Mouse (Mus musculus): ENCODE results near the gene Wdr48. TPM values are rescaled to one million over a fixed set of nuclear protein-coding genes. Genes with fewer than 3 reads are reported as not detected.

Gene Wdr48
- polyA plus RNA-seq, 1 experiment from 2014 or later: 53.4 TPM

DNA sequence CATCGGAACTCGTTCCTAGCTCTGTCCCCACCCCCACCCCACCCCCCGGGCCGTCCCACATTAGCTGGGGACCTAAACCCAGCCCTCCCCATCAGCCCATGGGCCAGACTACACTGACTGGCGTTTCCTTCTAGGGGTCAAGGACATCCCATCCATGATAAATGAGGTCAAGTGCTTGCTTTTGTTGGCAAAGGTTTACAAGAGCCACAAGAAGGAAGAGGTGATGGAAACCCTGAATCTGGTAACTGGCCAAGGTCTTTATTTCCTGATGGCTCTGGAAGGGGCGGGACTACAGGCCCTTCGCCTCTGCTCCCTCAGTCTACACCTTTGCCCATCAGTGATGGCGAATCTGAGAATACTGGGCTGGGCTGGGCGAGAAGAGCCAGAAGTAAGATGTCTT is 64.2 kb downstream of the Wdr48 start:
- Histone ChIP-seq H3K4me2 (ENCODE audit: low read depth, low read length) (no peak overlapping the region), H3K36me3 (ENCODE audit: control insufficient read depth, insufficient read depth, low read length) (no peaks in the 10 kb centered on the region), H3K9ac (ENCODE audit: low read length) (no peak overlapping the region), H3K4me3 (ENCODE audit: low read length) (no peak overlapping the region), H3K27ac (ENCODE audit: low read length) (no peak overlapping the region), H3K9me3 (ENCODE audit: control insufficient read depth, low read length) (no peaks in the 10 kb centered on the region), H3K27me3 (ENCODE audit: control insufficient read depth, insufficient read depth, low read depth, low read length) (no peaks in the 10 kb centered on the region), H3K4me1 (replicated peaks; ENCODE audit: control insufficient read depth, insufficient read depth, low read length) (peaks cover 13% of the 10 kb centered on the region)
- WGBS: 52% methylated on average over 9 of the region's 9 CpGs
- ATAC-seq (ENCODE audit: low read depth): no peak

DNA sequence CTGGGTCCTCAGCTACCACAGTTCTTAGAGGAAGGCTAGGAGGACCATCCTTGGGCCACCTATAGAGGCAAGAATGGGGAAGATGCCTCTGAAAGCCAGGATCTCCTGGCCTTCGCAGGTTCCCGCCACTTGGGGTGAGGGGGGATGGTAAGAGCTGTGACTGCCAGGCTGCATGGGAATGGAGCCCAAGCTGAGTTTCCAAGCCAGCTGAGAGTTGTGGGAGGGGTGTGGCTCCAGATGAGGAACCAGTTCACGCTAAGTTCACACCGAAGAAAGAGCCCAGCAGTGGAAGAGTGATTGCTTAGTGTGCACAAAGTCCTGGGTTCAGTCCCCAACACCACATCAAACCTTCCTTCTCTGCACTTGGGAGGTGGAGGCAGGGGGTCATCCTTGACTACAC is 67.5 kb downstream of the Wdr48 start:
- Histone ChIP-seq H3K36me3 (ENCODE audit: control insufficient read depth, insufficient read depth, low read length) (no peaks in the 10 kb centered on the region), H3K4me1 (replicated peaks; ENCODE audit: control insufficient read depth, insufficient read depth, low read length) (peaks cover 13% of the 10 kb centered on the region), H3K9me3 (ENCODE audit: control insufficient read depth, low read length) (no peaks in the 10 kb centered on the region), H3K27ac (ENCODE audit: low read length) (no peak overlapping the region), H3K4me3 (ENCODE audit: low read length) (no peak overlapping the region), H3K27me3 (ENCODE audit: control insufficient read depth, insufficient read depth, low read depth, low read length) (no peaks in the 10 kb centered on the region), H3K4me2 (ENCODE audit: low read depth, low read length) (no peak overlapping the region), H3K9ac (ENCODE audit: low read length) (no peak overlapping the region)
- ATAC-seq (ENCODE audit: low read depth): no peak
- WGBS: 66% methylated on average over 4 of the region's 4 CpGs

DNA sequence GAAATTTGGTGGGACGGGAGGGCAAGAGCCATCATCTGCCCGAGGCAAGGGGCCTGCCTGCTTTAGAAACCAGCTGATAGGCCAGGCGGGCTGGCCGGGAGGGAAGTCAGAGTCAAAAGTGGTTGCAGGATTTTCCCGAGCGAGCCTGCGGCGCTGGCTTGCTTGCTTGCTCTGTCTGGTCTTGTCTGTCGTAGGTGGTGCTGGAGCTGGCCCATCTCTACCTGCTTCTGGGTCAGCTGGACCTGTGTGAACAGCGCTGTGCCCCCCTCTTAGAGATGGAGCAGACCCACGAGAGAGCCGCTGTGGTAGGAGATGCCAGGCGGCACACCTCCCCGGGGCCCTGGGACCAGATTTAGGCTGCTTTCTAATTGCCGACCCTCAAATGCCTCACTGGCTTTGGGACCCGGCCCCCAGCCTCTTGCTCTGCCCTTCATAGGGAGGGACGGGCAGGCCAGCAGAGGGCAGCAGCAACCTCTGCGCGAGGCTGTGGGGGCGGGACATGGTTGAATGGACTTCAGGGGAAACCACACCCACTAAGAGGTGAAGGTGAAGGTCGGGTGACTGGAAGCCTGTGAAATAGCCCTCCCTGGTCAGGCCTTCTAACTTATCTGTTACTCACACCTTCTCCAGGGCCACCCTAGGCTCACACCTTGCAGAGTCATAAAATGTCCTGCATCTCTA is 68.4 kb downstream of the Wdr48 start:
- 17% methylated on average over 21 of the region's 21 CpGs for WGBS
- Histone ChIP-seq H3K9ac (ENCODE audit: low read length) (peak overlapping the region; percentile 49; the same call in 1 of the 2 replicates), H3K36me3 (ENCODE audit: control insufficient read depth, insufficient read depth, low read length) (no peaks in the 10 kb centered on the region), H3K4me3 (ENCODE audit: low read length) (no peak overlapping the region), H3K27me3 (ENCODE audit: control insufficient read depth, insufficient read depth, low read depth, low read length) (no peaks in the 10 kb centered on the region), H3K4me2 (ENCODE audit: low read depth, low read length) (peak overlapping the region; percentile 43), H3K27ac (ENCODE audit: low read length) (no peak overlapping the region), H3K9me3 (ENCODE audit: control insufficient read depth, low read length) (no peaks in the 10 kb centered on the region), H3K4me1 (replicated peaks; ENCODE audit: control insufficient read depth, insufficient read depth, low read length) (peaks cover 13% of the 10 kb centered on the region)
- peak; percentile 64 for ATAC-seq (ENCODE audit: low read depth)

DNA sequence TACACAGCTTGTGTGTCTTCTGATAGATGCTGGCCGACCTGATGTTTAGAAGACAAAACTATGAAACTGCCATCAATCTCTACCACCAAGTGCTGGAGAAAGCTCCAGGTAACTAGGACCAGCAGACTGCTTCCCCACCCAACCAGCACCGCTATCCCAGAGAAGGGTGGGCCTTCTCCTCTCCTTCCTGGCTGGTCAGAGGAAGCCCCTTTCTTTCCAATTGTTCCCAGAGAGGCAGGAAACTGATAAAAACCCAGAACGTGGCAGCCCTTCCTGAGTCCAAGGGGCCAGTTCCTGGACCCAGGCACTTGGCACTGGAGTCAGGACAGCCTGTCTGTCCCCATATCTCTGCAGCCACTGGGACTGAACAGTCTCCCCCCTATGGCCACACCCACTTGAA is 69.5 kb downstream of the Wdr48 start:
- Histone ChIP-seq H3K27me3 (ENCODE audit: control insufficient read depth, insufficient read depth, low read depth, low read length) (no peaks in the 10 kb centered on the region), H3K4me3 (ENCODE audit: low read length) (no peak overlapping the region), H3K9me3 (ENCODE audit: control insufficient read depth, low read length) (no peaks in the 10 kb centered on the region), H3K4me1 (replicated peaks; ENCODE audit: control insufficient read depth, insufficient read depth, low read length) (peaks cover 13% of the 10 kb centered on the region), H3K27ac (ENCODE audit: low read length) (peak overlapping the region; percentile 31; the same call in 1 of the 2 replicates), H3K36me3 (ENCODE audit: control insufficient read depth, insufficient read depth, low read length) (no peaks in the 10 kb centered on the region), H3K9ac (ENCODE audit: low read length) (no peak overlapping the region), H3K4me2 (ENCODE audit: low read depth, low read length) (no peak overlapping the region)
- WGBS: 47% methylated on average over 3 of the region's 3 CpGs
- ATAC-seq (ENCODE audit: low read depth): peak; percentile 66

DNA sequence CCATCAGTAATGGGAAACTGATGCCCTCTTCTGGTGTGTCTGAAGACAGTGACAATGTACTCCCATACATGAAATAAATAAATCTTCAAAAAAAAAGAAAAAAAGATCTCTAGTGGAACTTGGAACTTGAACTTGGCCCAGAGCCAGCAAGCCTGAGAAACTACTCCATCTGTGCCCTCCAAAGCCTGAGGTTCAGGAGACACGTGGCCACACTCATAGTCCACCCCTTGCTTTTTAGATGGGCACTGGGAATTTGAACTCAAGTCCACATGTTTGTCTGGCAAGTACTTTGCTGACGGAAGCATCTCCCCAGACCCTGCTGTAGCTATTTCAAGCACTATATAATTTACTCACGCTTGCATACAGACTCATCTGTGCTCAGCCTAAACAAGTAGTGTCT is 70.5 kb downstream of the Wdr48 start:
- 51% methylated on average over 3 of the region's 3 CpGs for WGBS
- Histone ChIP-seq H3K27ac (ENCODE audit: low read length) (no peak overlapping the region), H3K36me3 (ENCODE audit: control insufficient read depth, insufficient read depth, low read length) (no peaks in the 10 kb centered on the region), H3K9me3 (ENCODE audit: control insufficient read depth, low read length) (no peaks in the 10 kb centered on the region), H3K4me2 (ENCODE audit: low read depth, low read length) (no peak overlapping the region), H3K4me1 (replicated peaks; ENCODE audit: control insufficient read depth, insufficient read depth, low read length) (peaks cover 17% of the 10 kb centered on the region), H3K27me3 (ENCODE audit: control insufficient read depth, insufficient read depth, low read depth, low read length) (no peaks in the 10 kb centered on the region), H3K4me3 (ENCODE audit: low read length) (no peak overlapping the region), H3K9ac (ENCODE audit: low read length) (no peak overlapping the region)
- ATAC-seq (ENCODE audit: low read depth): no peak

DNA sequence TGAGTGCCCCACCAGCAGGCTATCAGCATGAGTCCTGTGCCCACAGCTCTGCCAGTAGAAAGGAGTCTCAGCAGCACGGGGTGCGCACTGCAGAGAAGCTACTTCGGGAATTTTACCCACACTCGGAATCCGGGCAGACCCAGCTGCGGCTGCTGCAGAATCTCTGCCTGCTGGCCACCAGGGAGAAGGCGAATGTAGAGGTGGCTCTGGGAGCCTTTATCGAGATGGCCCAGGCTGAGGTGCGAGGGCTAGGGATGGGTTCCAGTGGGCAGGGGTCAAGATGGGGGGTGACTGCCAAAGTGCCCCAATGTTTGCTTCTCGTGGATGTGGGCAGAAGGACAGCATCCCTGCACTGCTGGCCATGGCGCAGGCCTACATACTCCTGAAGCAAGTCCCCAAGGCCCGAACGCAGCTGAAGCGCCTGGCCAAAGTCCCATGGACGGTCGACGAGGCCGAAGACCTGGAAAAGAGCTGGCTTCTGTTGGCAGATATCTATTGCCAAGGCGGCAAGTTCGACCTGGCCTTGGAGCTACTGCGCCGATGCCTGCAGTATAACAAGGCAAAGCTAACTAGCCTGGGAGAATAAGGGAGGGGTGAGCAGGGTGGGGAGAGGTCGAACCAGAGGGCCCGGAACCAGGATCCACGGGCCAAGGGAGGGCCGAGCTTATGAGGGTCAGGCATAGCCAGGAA is 71.7 kb downstream of the Wdr48 start:
- Histone ChIP-seq H3K9me3 (ENCODE audit: control insufficient read depth, low read length) (no peaks in the 10 kb centered on the region), H3K36me3 (ENCODE audit: control insufficient read depth, insufficient read depth, low read length) (no peaks in the 10 kb centered on the region), H3K27ac (ENCODE audit: low read length) (no peak overlapping the region), H3K4me3 (ENCODE audit: low read length) (no peak overlapping the region), H3K9ac (ENCODE audit: low read length) (no peak overlapping the region), H3K4me1 (replicated peaks; ENCODE audit: control insufficient read depth, insufficient read depth, low read length) (peaks cover 29% of the 10 kb centered on the region), H3K4me2 (ENCODE audit: low read depth, low read length) (no peak overlapping the region), H3K27me3 (ENCODE audit: control insufficient read depth, insufficient read depth, low read depth, low read length) (no peaks in the 10 kb centered on the region)
- WGBS: 85% methylated on average over 26 of the region's 26 CpGs
- ATAC-seq (ENCODE audit: low read depth): no peak

DNA sequence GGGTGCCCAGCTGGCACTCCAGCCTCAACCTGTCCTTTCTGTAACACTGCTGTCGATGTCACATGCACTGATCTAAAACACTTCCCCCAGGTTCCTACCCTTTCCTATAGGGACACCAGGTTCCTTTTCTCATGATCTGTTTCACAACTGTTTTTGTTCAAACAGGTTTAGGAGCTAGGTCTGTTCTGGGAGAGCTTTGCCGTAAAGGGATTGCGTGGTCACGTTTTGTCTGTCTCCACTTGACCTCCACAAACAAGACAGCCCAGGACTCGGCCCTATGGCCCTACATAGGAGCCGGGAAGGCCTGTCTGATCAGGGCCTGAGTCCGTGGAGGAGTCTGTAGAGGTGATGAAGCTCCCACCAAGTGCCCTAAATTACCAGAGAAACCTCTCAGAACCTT is 75.1 kb downstream of the Wdr48 start:
- H3K27me3 ChIP-seq (ENCODE audit: control insufficient read depth, insufficient read depth, low read depth, low read length): no peaks in the 10 kb centered on the region
- 73% methylated on average over 7 of the region's 7 CpGs for WGBS
- ATAC-seq (ENCODE audit: low read depth): no peak
- H3K4me2 ChIP-seq (ENCODE audit: low read depth, low read length): no peak overlapping the region
- H3K9ac ChIP-seq (ENCODE audit: low read length): no peak overlapping the region
- peaks cover 17% of the 10 kb centered on the region for H3K4me1 ChIP-seq (replicated peaks; ENCODE audit: control insufficient read depth, insufficient read depth, low read length)
- H3K27ac ChIP-seq (ENCODE audit: low read length): no peak overlapping the region
- H3K4me3 ChIP-seq (ENCODE audit: low read length): no peak overlapping the region
- no peaks in the 10 kb centered on the region for H3K9me3 ChIP-seq (ENCODE audit: control insufficient read depth, low read length)
- peaks cover 25% of the 10 kb centered on the region for H3K36me3 ChIP-seq (ENCODE audit: control insufficient read depth, insufficient read depth, low read length)

DNA sequence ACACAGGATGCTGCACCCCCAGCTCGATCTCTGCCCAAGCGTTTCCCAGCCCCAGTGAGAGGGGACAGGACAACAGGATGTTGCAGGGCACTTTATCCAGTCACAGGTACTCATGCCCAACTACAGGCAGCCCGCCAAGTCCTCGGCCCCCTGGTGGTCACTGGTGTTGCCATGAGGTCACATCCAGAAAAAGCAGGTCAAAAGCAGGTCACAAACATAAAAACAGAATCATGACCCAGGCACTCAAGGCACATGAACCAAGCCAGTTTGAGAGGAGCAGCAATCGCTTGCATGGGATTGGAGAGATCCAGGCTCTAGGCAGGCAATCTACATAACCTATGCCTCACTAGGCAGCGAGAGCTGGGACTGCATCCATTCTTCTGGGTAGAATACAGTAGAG is 75.5 kb downstream of the Wdr48 start:
- H3K36me3 ChIP-seq (ENCODE audit: control insufficient read depth, insufficient read depth, low read length): peaks cover 29% of the 10 kb centered on the region
- H3K4me2 ChIP-seq (ENCODE audit: low read depth, low read length): no peak overlapping the region
- H3K4me1 ChIP-seq (replicated peaks; ENCODE audit: control insufficient read depth, insufficient read depth, low read length): peaks cover 17% of the 10 kb centered on the region
- H3K4me3 ChIP-seq (ENCODE audit: low read length): no peak overlapping the region
- WGBS: 38% methylated on average over 6 of the region's 6 CpGs
- ATAC-seq (ENCODE audit: low read depth): no peak
- H3K27me3 ChIP-seq (ENCODE audit: control insufficient read depth, insufficient read depth, low read depth, low read length): no peaks in the 10 kb centered on the region
- H3K9me3 ChIP-seq (ENCODE audit: control insufficient read depth, low read length): no peaks in the 10 kb centered on the region
- peak overlapping the region; percentile 12; the same call in 1 of the 2 replicates for H3K27ac ChIP-seq (ENCODE audit: low read length)
- H3K9ac ChIP-seq (ENCODE audit: low read length): 0 out of 2 replicates have a peak overlapping the region, but pooled peaks have one; percentile 30

DNA sequence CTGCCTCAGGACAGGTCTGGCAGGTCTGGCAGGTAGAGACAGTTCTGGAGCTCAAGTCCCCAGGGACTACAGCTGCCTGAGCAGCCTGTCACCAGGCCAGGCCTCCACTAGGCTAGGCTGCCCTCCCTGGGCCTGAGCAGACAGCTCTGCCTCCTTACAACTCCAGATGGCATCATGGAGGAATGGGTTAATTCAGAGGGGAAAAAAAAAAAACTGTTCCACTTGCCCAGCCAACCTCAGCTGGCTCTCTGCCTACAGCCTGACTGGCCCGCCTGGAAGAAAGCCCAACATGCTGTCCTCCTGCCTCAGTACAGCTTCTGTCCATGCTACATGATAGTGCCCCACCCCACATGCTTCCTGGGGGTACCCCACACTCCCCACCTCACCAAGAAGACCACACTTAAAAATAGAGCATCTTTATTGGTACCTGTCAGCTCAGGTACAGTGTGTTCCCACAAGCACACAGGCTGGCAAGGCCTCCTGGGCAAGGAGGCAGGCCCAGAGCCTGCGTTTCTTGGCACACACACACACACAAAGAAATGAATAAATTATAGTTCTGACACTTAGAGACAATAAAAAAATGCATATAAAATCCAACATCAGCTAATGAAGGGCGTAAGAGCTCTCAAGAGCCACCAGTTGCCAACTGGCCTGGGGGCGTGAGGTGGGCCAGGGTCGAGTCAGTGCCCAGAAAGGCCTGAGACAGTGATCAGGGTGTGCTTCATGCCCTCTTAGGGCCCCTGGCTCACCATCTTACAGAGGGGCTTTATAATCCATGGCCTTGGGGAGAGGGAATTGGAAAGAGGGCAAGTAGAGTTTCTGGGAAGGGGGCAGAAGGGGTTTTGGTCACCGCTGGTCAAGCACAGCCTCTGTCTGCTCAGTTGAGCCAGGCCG is 76.3 kb downstream of the Wdr48 start:
- no peaks in the 10 kb centered on the region for H3K9me3 ChIP-seq (ENCODE audit: control insufficient read depth, low read length)
- peak overlapping the region; percentile 30; the same call in 1 of the 2 replicates for H3K9ac ChIP-seq (ENCODE audit: low read length)
- 63% methylated on average over 7 of the region's 7 CpGs for WGBS
- ATAC-seq (ENCODE audit: low read depth): peak; percentile 24; the same call in 1 of the 2 replicates
- no peaks in the 10 kb centered on the region for H3K27me3 ChIP-seq (ENCODE audit: control insufficient read depth, insufficient read depth, low read depth, low read length)
- peaks cover 30% of the 10 kb centered on the region for H3K36me3 ChIP-seq (ENCODE audit: control insufficient read depth, insufficient read depth, low read length)
- peaks cover 17% of the 10 kb centered on the region for H3K4me1 ChIP-seq (replicated peaks; ENCODE audit: control insufficient read depth, insufficient read depth, low read length)
- H3K4me2 ChIP-seq (ENCODE audit: low read depth, low read length): no peak overlapping the region
- 0 out of 2 replicates have a peak overlapping the region, but pooled peaks have one; percentile 12 for H3K27ac ChIP-seq (ENCODE audit: low read length)
- H3K4me3 ChIP-seq (ENCODE audit: low read length): no peak overlapping the region

Data from lung, embryonic 16.5 days (tissue).